Mouse (Mus musculus): Measurements from ENCODE around the gene Rgs11.

The Rgs11 gene

GRCm38 (mm10) chr17:26232863-26233262, 30.1 kb downstream of the Rgs11 start:
- DNase-seq, result no peak

DNA sequence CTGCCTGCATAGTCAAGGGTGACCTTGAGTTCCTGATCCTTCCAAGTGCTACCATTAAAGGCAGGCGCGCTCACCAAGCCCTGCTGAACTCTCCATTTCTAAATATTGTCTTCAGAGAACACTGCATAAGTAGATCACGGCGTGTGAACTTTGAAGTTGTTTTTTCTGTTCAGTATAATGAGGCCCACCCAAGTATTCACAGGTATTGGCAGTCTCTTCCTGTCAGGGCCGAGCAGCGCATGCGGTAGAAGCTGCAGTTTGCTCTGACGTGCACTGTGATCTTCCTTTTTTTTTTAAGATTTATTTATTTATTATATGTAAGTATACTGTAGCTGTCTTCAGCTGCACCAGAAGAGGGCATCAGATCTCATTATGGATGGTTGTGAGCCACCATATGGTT, 31.6 kb downstream of the Rgs11 start:
- DNase-seq, result no peak

GRCm38 (mm10) chr17:26235077-26235815, 32.5 kb downstream of the Rgs11 start:
- DNase-seq, result no peak

- DNase-seq, result no peak
These were observed 34.9 kb downstream of the Rgs11 start for GRCm38 (mm10) chr17:26237667-26238066.

DNA sequence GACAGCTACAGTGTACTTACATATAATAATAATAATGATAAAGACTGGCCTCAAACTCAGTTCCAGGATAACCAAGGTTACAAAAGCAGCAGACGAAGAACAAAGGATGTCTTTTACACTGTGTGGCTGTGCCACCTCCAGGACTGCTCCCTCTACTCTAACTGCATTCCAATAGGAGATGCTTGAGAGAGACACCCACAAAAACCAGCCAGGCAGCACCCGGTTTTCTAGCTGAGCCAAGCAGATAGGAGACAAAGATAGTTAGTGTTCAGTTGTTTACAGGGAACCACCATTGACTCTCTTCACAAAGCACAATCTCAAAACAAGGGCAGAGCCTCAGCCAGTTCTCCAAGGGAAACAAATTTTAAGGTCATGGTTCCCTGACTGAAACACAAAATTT, 36.8 kb downstream of the Rgs11 start:
- DNase-seq, result no peak

DNA sequence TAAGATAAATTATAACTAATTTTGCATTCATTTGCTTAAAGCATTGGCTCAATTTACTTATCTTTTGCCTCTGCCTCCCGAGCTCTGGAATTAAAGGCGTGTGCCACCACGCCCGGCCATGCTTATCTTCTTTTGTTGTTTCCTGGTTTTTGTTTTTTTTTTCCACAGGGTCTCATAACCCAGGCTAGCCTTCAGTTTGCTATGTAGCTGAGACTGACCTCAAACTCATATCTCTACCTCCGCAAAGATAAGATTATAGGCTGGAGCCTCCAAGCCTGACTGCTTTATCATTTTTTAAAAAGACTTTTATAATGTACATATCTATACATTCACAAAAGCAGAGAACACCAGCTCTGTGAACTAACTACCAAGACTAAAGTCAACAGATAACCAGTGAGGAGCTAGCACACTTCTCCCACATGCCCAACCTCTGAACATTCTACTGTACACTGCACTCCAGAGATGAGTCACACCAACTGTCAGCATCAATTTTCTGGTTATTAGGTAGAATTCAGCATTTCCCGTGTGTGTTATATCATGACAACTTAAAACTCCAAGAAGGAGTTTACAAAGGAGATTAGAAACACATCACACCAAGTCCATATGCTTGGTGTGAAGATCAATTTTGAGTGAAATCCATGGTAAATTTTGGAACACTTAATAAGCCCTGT, 37.5 kb downstream of the Rgs11 start:
- no peak for DNase-seq

- no peak for DNase-seq
These were observed 38.2 kb downstream of the Rgs11 start for GRCm38 (mm10) chr17:26240990-26241389.

GRCm38 (mm10) chr17:26243471-26244100, 40.8 kb downstream of the Rgs11 start:
- DNase-seq, result peak; percentile 81

GRCm38 (mm10) chr17:26244101-26244841, 41.5 kb downstream of the Rgs11 start, which contains the start of gene Fam234a:
Fam234a (minus strand) TSS chr17:26244242.
- DNase-seq, result peak; percentile 98

GRCm38 (mm10) chr17:26251886-26252538, 49.3 kb downstream of the Rgs11 start:
- DNase-seq, result no peak

- DNase-seq, result peak; percentile 96
These were observed 49.9 kb downstream of the Rgs11 start, which contains the start of gene Luc7l for GRCm38 (mm10) chr17:26252539-26253251. Luc7l (plus strand) TSS chr17:26252896.

DNA sequence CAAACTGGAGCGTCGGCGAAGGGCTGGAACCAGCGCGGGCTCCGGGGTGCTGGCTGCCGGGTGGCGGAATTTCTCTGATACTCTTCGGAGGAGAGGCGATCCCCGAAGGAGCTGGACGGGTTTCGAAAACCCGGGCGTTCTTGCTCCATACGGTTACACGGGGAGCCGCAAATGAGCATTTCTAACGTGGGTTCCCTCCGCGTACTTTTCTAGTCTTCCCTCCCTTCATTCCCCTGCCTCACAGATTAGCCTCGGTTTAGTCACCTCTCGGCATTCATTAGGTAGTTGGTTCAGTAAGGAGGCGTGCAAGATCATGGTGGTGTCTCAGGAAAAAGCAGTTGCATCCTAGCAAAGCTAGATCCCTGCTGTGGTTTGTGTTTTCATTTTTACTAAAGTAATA, 50.6 kb downstream of the Rgs11 start:
- no peak for DNase-seq

- DNase-seq, result no peak
These were observed 52.6 kb downstream of the Rgs11 start for GRCm38 (mm10) chr17:26255313-26255712.

All from kidney, postnatal 10 days (tissue).